Mouse (Mus musculus): ENCODE data around the gene Fam214b.

Gene Fam214b

DNA sequence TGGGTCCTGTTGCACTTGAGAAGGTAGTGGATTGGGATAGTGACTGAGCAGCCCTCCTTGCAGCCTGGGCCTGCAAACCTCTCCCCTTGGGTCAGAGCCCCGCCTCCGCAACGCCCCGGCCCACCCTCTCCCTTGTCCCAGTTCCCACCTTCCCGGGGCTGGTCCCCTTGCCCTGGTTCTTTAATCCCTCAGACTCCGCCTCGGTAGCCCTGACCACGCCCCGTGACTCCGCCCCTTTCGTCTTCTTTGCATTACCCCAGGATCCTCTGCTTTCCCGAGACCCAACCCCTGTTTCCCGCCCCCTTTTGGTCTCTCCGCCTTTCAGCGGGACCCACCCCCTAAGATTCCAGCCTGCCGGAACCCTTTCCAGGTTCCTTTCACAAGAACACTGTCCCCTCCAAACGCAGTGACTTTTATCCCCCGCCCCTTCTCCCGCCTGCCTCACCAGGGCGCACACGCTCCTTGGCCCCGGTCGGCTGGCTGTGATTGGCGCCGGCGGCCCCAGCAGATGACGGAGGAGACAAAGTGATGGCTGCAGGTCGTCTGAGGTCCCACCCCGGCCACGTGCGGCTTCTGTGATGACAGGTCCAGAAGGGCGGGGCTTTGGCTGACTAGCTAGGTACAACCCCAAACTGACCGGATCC is at the start of gene Fam214b:
Fam214b (minus strand) TSS at position 562 of the 644 bp plus-strand sequence.
- DNase-seq (ENCODE audit: low read depth in 1 of 2, low spot score in 2 of 2): peak; percentile 84 to 91

GRCm38 (mm10) chr4:43091183-43091582 is 45.2 kb upstream of the Fam214b start:
- no peak for DNase-seq (ENCODE audit: low read depth in 1 of 2, low spot score in 2 of 2)

DNA sequence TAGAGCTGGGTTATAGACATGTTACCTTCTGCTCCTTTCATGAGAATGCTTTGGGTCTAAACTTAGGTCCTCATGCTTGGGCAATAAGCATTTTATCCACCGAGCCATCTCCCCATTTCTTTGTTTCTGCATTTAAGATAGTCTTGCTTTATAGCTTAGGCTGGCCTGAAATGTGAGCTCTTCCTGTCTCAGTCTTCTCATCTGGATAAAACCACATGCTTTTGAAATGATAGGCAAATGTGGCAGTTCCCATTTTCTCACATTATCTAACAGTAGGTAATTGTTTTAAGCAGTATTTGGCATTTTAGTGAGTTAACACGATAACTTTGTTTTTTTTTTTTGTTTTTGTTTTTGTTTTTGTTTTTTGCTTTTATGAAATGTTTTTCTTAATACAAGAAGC is 43.9 kb upstream of the Fam214b start:
- DNase-seq (ENCODE audit: low read depth in 1 of 2, low spot score in 2 of 2): no peak

DNA sequence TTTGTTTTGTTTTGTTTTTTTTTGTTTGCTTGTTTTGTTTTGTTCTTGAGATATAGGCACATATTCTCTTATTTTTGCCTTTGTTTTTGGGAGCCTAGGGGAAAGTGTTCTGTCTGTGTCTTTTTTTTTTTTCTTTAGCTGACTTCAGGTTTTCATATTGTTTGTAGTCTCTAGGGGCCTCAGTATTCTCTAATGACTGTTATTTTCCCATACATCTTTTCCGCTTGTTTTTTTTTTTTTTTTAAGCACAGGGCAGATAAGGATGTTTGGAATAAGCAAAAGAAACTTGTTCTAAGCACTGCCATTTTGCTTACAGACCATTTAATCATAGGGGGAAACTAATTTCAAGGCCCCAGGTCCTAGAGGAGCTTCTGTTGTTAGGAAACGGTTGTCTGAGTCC is 36.4 kb upstream of the Fam214b start:
- DNase-seq (ENCODE audit: low read depth in 1 of 2, low spot score in 2 of 2): no peak

DNA sequence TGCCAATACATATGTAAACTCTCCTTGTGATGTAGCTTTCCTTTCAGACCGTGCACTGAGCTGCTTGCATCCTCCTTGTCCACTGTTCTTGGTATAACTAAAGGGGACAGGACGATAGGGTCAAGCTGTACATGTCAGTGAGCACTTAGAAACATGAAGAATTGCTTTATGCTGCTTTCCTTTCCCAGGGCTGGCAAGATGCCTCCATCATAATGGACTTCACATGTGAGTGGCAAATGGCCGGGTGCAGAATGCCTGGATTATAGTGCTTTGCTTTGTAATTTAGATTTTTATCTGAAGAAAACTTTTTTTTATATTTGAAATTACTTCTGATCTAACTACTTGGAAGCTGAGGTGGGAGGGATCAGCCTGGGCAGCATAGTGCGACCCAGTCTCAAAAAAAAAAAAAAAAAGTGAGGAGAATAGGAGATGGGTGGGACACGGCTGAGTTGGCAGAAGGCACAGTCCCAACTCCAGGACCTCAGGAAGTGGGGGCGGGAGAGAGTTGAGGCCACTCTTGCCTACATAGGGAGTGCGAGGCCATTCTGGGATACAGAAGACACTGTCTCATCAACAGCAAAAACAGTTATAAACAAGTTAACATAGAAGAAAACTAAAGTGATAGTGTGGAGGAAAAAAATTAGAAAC is 32.2 kb upstream of the Fam214b start:
- DNase-seq (ENCODE audit: low read depth in 1 of 2, low spot score in 2 of 2): no peak

DNA sequence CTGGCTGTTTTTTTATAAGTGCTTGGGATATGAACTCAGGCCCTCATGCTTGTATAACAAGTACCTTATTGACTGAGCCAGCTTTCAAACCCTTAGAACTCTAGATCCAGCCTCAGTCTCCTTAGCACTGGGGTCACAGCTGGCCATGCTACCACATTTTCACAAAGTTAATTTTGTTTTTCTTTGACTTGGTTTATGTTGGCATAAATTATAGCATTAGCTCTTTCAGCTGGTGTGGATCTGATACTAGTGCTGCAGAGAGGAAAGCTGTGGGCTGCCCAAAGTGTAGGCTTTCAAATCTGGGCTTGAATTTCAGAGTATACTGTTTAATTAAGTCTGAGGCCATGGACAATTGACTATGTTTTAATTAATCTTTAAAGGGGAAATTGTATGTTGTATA is 28.9 kb upstream of the Fam214b start:
- no peak for DNase-seq (ENCODE audit: low read depth in 1 of 2, low spot score in 2 of 2)

DNA sequence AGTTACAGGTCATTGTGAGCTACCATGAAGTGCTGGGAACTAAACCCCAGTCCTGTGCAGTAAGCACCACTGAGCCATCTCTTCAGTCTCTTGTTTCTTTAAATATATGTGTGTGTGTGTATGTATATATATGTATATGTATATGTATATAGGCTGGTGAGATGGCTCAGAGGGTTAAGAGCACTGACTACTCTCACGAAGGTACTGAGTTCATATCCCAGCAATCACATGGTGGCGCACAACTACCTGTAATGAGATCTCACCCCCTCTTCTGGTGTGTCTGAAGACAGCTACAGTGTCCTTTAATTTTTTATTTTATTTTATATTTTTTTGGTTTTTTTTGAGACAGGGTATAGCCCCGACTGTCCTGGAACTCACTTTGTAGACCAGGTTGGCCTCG is 19.5 kb upstream of the Fam214b start:
- DNase-seq (ENCODE audit: low read depth in 1 of 2, low spot score in 2 of 2): no peak

- DNase-seq (ENCODE audit: low read depth in 1 of 2, low spot score in 2 of 2): no peak
These were observed 14.3 kb upstream of the Fam214b start for GRCm38 (mm10) chr4:43060286-43060685.

DNA sequence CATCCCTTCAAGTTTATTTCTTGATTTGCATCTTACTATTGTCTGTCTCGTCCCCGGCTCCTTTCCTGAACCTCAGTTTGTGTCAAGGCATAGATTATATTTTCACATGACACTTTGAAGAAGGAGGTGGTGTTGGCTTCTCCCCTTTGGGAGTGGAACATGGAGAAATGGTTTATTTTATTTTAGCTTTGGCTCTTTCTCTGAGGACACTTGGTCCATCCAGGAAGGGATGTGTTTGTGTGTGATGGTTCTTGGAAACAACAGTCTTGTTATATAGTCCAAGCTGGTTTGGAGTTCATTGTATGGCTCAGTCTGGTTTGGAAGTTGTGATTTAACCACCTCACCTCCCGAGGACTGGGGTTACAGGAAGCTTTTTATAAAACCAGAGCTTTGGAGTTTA is 13.7 kb upstream of the Fam214b start:
- no peak for DNase-seq (ENCODE audit: low read depth in 1 of 2, low spot score in 2 of 2)

DNA sequence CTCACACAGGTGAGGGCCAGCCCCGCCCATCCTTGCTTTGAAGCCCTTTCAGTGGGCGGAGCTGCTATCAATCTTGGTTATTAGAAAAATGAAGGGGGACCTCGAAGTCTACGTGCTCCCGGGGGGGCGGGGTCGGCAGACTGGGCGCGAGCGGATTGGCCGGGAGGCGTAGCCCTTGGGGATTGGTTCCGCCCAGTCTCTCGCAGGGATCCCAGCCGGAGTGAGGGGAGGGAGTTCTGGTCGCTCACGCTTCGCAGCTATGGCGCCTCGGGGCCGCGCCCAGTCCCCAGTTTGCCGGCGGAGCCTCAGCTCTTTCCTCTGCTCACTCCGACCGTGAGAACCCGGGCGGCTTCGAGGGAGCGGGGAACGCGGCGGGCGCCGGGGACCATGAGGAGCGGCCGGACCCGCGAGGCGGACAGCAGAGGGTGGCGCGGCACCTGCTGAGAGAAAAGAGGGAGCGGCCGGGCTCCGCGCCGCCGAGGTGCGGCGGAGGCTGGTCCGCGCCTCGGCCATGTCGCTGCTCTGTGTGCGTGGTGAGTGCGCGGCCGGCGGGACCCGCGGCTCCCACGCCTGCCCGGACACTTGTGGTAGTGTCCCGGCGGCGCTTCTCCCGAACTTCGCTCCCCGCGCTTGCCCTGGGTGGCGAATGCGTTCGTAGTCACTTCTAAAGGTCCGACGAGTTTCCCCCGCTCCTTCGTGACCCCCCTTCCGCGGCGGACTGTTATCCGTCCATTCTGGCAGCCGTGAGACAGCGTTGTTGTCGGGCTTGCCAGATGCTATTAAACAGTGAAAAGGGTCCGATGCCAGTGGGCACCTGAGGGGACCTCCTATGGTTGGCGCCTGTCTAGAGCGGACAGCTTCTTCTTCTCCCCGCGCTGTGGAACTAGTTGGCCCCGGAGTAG is 13.0 kb upstream of the Fam214b start, which contains the start of gene Unc13b:
Unc13b (plus strand) TSS at position 201 of the 902 bp plus-strand sequence.
- DNase-seq (ENCODE audit: low read depth in 1 of 2, low spot score in 2 of 2): no peak

DNA sequence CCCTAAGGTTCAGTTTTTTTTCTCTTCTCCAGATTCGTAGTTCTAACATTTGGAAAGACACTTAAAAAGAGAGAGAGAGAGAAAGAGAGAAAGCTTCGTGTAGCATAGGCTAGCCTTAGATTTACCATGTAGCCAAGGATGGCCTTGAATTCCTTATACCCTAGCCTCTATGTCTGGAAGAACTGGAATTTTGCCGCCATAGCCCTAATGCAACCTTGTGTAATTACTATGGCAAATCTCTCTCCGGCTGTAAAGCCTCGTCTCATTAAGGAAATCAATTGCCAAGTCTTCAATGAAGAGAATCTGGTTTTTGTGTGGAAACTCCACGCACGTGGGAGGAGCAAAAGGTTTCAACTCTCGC is 12.4 kb upstream of the Fam214b start:
- no peak for DNase-seq (ENCODE audit: low read depth in 1 of 2, low spot score in 2 of 2)

DNA sequence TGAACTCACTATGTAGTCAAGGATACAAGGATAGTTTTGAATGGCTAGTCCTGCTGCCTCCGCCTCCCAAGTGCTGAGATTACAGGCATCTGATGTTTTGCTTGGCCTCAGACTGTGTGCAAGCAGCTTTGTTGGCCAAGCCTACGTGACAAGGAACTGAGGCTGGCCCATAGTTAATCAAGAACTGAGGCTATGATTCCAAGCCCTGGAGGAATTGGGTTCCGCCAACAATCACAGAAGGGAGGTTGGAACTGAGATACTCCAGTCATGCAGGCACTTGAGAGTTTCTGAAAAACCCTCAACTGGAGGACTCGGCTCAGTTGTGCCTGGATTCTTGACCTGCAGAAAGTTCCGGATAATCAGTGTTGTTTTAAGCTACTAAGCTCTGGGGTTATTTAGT is 11.6 kb upstream of the Fam214b start:
- no peak for DNase-seq (ENCODE audit: low read depth in 1 of 2, low spot score in 2 of 2)

DNA sequence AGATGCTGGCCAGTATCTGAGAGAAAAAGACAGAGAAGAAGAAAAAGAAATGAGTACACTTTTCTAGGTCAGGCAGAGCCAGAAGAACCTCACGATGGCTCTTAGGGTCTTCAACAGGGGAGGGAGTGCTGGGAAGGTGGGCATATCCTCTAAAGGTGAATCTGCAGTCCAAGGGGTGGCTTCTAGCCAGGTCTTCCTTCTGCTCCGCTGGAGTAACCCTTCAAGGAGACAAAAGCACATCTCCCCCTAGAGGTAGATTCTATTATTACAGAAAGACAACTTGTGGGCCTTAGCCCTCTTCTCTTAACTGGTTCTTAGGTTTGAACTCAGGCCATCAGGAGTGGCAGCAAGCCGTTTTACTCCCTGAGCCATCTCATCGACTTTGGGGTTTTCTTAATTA is 6.6 kb upstream of the Fam214b start:
- no peak for DNase-seq (ENCODE audit: low read depth in 1 of 2, low spot score in 2 of 2)

DNA sequence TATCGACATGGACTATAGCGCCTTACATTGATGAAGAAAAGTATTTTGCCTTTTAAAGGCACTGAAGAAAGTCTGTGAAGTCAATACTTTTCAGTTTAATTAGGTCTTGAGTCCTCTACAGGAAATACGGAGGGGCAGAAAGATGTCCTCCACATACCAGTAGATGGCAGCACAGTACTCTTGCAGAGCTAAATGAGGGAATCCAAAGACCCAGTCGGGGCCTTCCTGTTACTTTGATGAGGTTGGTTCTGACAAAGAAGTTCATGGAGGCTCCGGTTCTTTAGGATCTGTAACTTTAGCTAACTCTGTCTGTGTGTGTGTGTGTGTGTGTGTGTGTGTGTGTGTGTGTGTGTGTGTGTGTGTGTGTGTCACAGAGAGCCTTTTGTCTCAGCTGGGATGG is 1.2 kb upstream of the Fam214b start:
- no peak for DNase-seq (ENCODE audit: low read depth in 1 of 2, low spot score in 2 of 2)

DNA sequence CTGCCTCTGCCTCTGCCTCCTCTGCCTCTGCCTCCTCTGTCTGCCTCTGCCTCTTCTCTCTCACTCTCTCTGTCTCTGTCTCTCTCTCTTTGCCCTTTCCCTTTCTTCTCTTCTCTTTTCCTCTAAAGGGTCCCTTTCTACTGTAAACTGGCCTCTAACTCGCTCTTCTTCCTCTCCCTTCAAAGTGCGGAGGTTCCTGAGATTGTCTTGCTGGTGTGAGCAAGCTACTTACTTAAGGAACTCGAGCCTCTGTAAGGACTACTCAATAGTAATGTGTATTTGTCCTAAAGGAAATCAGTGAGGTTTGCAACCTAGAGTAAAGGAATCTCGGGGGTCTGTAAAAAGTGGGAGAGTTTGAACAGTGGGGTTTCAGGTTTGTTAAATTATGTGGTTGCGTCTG is 587 bp upstream of the Fam214b start:
- no peak for DNase-seq (ENCODE audit: low read depth in 1 of 2, low spot score in 2 of 2)

GRCm38 (mm10) chr4:43045285-43045658 is 748 bp downstream of the Fam214b start:
- no peak for DNase-seq (ENCODE audit: low read depth in 1 of 2, low spot score in 2 of 2)

- peak; percentile 68 to 73 for DNase-seq (ENCODE audit: low read depth in 1 of 2, low spot score in 2 of 2)
These were observed 1.3 kb downstream of the Fam214b start for GRCm38 (mm10) chr4:43044673-43045072.

- DNase-seq (ENCODE audit: low read depth in 1 of 2, low spot score in 2 of 2): peak in 1 of 2 experiments; percentile 71
These were observed 2.2 kb downstream of the Fam214b start for GRCm38 (mm10) chr4:43043644-43044357.

DNA sequence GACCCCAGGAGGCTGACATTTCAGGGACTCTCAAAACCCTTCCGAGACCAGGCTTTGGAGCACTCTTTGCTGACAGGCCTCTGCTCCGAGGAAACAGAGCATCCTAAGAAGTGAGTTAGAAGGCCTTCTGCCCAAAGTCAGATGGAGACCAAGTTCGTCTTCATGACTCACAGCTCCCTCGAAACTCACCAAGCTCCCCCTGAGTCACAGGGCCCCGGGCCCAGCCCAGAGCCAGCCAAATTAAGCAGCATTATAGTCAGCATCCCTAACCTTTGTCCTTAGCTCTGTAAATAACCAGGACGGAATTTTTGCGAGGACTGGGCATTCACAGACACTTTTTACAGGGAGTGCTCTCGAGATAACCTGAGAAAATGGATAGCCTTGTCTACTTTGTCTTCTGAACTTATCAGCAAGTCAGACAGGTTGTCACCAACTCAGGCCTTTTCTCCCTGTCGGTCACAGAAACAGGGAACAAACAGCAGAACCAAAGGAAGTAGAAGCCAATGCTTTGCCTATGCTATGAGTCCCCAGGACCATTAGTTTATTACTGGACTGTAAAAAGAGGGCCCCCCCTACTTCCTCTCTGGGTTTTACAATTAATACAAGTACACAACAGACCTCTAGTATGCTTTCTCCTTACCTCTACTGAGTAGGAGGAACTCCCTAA is 5.0 kb downstream of the Fam214b start:
- DNase-seq (ENCODE audit: low read depth in 1 of 2, low spot score in 2 of 2): no peak

DNA sequence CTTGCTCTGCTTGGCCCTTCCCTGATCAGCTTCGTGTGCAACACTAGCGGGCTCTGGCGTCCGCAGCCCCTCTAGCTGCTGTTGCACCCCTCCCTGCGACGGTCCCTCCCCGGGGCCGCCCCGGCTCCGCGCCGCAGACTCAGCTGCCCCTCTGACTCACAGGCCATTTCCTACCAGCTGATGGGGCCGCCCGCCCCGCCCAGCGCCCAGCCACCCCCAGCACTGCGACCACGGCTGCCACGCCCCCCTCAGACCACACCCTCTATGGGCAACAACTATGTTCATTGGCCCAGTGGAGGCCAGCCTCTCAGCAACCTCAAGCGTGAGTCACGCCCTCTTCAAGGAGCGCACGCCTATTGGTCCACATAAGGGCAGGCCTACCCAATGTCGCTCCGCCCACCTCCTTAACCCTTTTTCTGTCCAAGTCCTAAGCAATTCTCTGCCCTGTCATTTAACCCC is 5.9 kb downstream of the Fam214b start:
- DNase-seq (ENCODE audit: low read depth in 1 of 2, low spot score in 2 of 2): peak; percentile 89 to 92

DNA sequence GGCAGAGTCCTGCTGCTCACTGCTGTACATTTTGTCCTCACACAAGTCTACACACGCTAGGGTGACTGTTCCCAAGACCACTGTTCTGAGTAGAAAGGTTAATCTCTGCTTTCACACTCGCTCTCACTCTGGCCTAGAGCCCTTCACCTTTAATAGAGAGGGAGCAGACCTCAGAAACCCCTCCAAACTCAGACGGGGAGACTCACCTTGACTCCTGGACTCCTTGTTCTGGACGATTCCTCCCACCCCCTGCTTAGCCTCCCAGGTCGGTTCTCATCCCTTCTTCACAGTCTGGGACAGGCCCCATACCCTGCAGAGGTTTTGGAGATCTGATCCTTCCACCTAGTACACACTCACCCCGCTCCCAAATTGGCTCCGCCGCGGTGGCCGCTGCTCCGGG is 6.4 kb downstream of the Fam214b start:
- no peak for DNase-seq (ENCODE audit: low read depth in 1 of 2, low spot score in 2 of 2)
